Mouse (Mus musculus): ENCODE data around the gene Asic2. TPM values are rescaled to one million over a fixed set of nuclear protein-coding genes. Genes with fewer than 3 reads are reported as not detected.

The Asic2 gene
- total RNA-seq, 1 experiment from 2014 or later, result 1.9 TPM

- no peak for DNase-seq
These were observed 1129.5 kb downstream of the Asic2 start for GRCm38 (mm10) chr11:80838724-80839123.

- no peak for DNase-seq
These were observed 1132.4 kb downstream of the Asic2 start for GRCm38 (mm10) chr11:80835841-80836240.

DNA sequence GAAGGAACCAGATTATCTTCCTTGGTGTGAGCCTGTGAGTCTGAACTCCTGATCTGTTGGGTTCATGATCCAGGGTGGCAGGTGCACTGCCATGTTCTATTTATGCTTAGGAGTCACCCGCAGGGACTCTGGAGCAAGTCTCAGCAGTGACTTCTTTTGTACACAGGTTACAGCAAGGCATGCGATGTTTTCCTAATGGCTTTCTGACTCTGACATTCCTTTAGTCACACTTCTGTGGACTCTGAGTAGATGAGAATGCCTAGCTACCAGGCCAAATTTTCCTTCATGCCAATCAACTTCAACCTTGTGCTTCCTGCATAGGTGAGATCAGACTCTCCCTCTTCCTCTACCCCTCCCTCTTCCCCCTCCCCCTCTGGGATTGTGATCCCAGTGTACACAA lies 1132.9 kb downstream of the Asic2 start:
- no peak for DNase-seq

Other genes with a start within 250 kb of the Asic2 start
- gene 5530401A14Rik, start 107.8 kb downstream of the Asic2 start, total RNA-seq (2021), result 0.12 TPM in 1 of 2 replicates, not detected in the other
- 0.67 TPM in 1 of 2 replicates, not detected in the other for gene Ccl2, start 67.1 kb upstream of the Asic2 start, total RNA-seq (2021)
- gene Gm17268, start 70.1 kb upstream of the Asic2 start, total RNA-seq (2021), result not detected in 2 replicates
- gene Ccl7, start 77.3 kb upstream of the Asic2 start, total RNA-seq (2021), result 0.43 and 1.2 TPM in 2 replicates
- 1.3 and 5.0 TPM in 2 replicates for gene Ccl11, start 89.4 kb upstream of the Asic2 start, total RNA-seq (2021)
- not detected in 2 replicates for gene Ccl12, start 133.4 kb upstream of the Asic2 start, total RNA-seq (2021)
- not detected in 2 replicates for gene Ccl8, start 146.7 kb upstream of the Asic2 start, total RNA-seq (2021)